Mouse (Mus musculus) midbrain, postnatal 0 days (tissue): ENCODE data around the gene Wfdc15a. TPM values are rescaled to one million over a fixed set of nuclear protein-coding genes. Genes with fewer than 3 reads are reported as not detected.

ENCODE experiments used
- ATAC-seq: fragments of 200-750 bp; cut with Nextera tagmentation; 2 replicates; pipeline ENCODE4 v1.8.0; 2017; ENCODE audit warnings: moderate number of reproducible peaks, mild to moderate bottlenecking, moderate TSS enrichment, moderate library complexity; ENCODE audit not compliant: low FRiP score
- DNase-seq: peaks from one replicate; pipeline ENCODE4 v3.0.0-alpha.2; 2015; ENCODE audit warnings: low spot score
- H3K27ac ChIP-seq: fragments of 300-500 bp; sonication (generic); 2 replicates; pipeline ENCODE4 v1.5.1; 2014; ENCODE audit warnings: low read depth, mild to moderate bottlenecking, low read length, mixed read lengths
- H3K27me3 ChIP-seq: fragments of 300-500 bp; sonication (generic); 2 replicates; pipeline ENCODE4 v1.6.1; 2014; ENCODE audit warnings: low read length, control low read depth, mixed read lengths; ENCODE audit not compliant: insufficient read depth
- H3K36me3 ChIP-seq: fragments of 300-500 bp; sonication (generic); 2 replicates; pipeline ENCODE4 v1.6.1; 2014; ENCODE audit warnings: low read length, control low read depth, mixed read lengths; ENCODE audit not compliant: insufficient read depth
- H3K4me1 ChIP-seq: fragments of 300-500 bp; sonication (generic); 2 replicates; pipeline ENCODE4 v1.6.1; 2014; ENCODE audit warnings: mild to moderate bottlenecking, control low read depth, antibody characterized with exemption, low read length, mixed read lengths; ENCODE audit not compliant: insufficient read depth
- H3K4me2 ChIP-seq: fragments of 300-500 bp; sonication (generic); 2 replicates; pipeline ENCODE4 v1.6.1; 2014; ENCODE audit warnings: low read depth, mild to moderate bottlenecking, low read length, mixed read lengths; ENCODE audit not compliant: poor library complexity, severe bottlenecking
- H3K4me3 ChIP-seq: fragments of 300-500 bp; sonication (generic); 2 replicates; pipeline ENCODE4 v1.5.1; 2014; ENCODE audit warnings: low read depth, mild to moderate bottlenecking, low read length, moderate library complexity
- H3K9ac ChIP-seq: fragments of 300-500 bp; sonication (generic); replicated peaks from 2 replicates; pipeline ENCODE4 v1.6.1; 2014; ENCODE audit warnings: mild to moderate bottlenecking, low read length, moderate library complexity, mixed read lengths; ENCODE audit not compliant: poor library complexity, severe bottlenecking
- H3K9me3 ChIP-seq: fragments of 300-500 bp; sonication (generic); 2 replicates; pipeline ENCODE4 v1.6.1; 2016; ENCODE audit warnings: low read length, control low read depth
- CTCF ChIP-seq: IDR thresholded peaks from 2 replicates; pipeline ENCODE4 v1.5.1; 2016; ENCODE audit warnings: antibody characterized with exemption, mild to moderate bottlenecking
- WGBS: fragments of 180-500 bp; shearing (Covaris S2); extraction: QIAGEN DNeasy Blood & Tissue Kit; methylation state at CpG from one replicate; pipeline ENCODE4 v1.1.7; 2014; 5-methylcytosine and 5-hydroxymethylcytosine counted together
- polyA plus RNA-seq: library from polyadenylated mRNA; unstranded; fragments of >200 nt; fragmentation: Nextera tagmentation; extraction: Ambion mirVana; gene quantifications from 2 replicates; pipeline ENCODE4 v1.2.1, GENCODE M21; 2015
- total RNA-seq: library from RNA; depleted of rRNA; stranded (reverse); fragments of >200 nt; gene quantifications from 2 replicates; pipeline ENCODE4 v1.2.3, GENCODE M21; 2014; rRNA removed

Wfdc15a gene
- total RNA-seq (not detected in 2 replicates), polyA plus RNA-seq (not detected in 2 replicates)

GRCm38 (mm10) chr2:164199626-164200327, at the start of gene Wfdc15a:
TSS of gene Wfdc15a (minus strand) at chr2:164200130.
- Histone ChIP-seq H3K27ac (no peak within 1 kb of the TSS), H3K36me3 (no peaks in the 10 kb centered on the region), H3K9ac (no peak within 1 kb of the TSS), H3K4me3 (no peak within 1 kb of the TSS), H3K4me1 (no peaks in the 10 kb centered on the region), H3K9me3 (no peaks in the 10 kb centered on the region), H3K4me2 (no peak within 1 kb of the TSS), H3K27me3 (no peaks in the 10 kb centered on the region)
- ATAC-seq: no peak
- 76% methylated on average over 20 of the region's 20 CpGs for WGBS
- TF ChIP-seq CTCF: no peak
- no peak for DNase-seq

- no peak within 1 kb of the TSS for H3K9ac ChIP-seq
- H3K36me3 ChIP-seq: no peaks in the 10 kb centered on the region
- H3K27me3 ChIP-seq: no peaks in the 10 kb centered on the region
- no peak within 1 kb of the TSS for H3K4me3 ChIP-seq
- no peak for TF ChIP-seq CTCF
- no peaks in the 10 kb centered on the region for H3K9me3 ChIP-seq
- ATAC-seq (no peak), DNase-seq (no peak)
- H3K4me1 ChIP-seq: no peaks in the 10 kb centered on the region
- H3K4me2 ChIP-seq: no peak within 1 kb of the TSS
- WGBS: 82% methylated on average over 3 of the region's 3 CpGs
- H3K27ac ChIP-seq: no peak within 1 kb of the TSS
Measured at GRCm38 (mm10) chr2:164238366-164238765, 38.4 kb upstream of the Wfdc15a start, which contains the start of gene Svs2. TSS of gene Svs2 (minus strand) at chr2:164238466.

- no peak overlapping the region for H3K27ac ChIP-seq
- no peaks in the 10 kb centered on the region for H3K27me3 ChIP-seq
- no peaks in the 10 kb centered on the region for H3K9me3 ChIP-seq
- no peaks in the 10 kb centered on the region for H3K36me3 ChIP-seq
- H3K4me1 ChIP-seq: no peaks in the 10 kb centered on the region
- H3K4me2 ChIP-seq: no peak overlapping the region
- no peak overlapping the region for H3K9ac ChIP-seq
- no peak for DNase-seq
- 90% methylated on average over 8 of the region's 8 CpGs for WGBS
- no peak for TF ChIP-seq CTCF
- H3K4me3 ChIP-seq: no peak overlapping the region
- no peak for ATAC-seq
Measured at GRCm38 (mm10) chr2:164232671-164233070, 32.7 kb upstream of the Wfdc15a start.

- H3K27me3 ChIP-seq: no peaks in the 10 kb centered on the region
- no peak overlapping the region for H3K4me3 ChIP-seq
- no peak for TF ChIP-seq CTCF
- 86% methylated on average over 8 of the region's 8 CpGs for WGBS
- H3K9me3 ChIP-seq: no peaks in the 10 kb centered on the region
- no peak for DNase-seq
- H3K27ac ChIP-seq: no peak overlapping the region
- no peaks in the 10 kb centered on the region for H3K36me3 ChIP-seq
- H3K4me1 ChIP-seq: no peaks in the 10 kb centered on the region
- H3K4me2 ChIP-seq: no peak overlapping the region
- no peak for ATAC-seq
- no peak overlapping the region for H3K9ac ChIP-seq
Measured at GRCm38 (mm10) chr2:164228361-164229070, 28.6 kb upstream of the Wfdc15a start.

GRCm38 (mm10) chr2:164221522-164221921, 21.6 kb upstream of the Wfdc15a start, which contains the start of gene Wfdc15b:
TSS of gene Wfdc15b (minus strand) at chr2:164221660.
- WGBS: 86% methylated on average over 11 of the region's 11 CpGs
- TF ChIP-seq CTCF: no peak
- Histone ChIP-seq H3K27me3 (no peaks in the 10 kb centered on the region), H3K36me3 (no peaks in the 10 kb centered on the region), H3K4me3 (no peak within 1 kb of the TSS), H3K9ac (no peak within 1 kb of the TSS), H3K4me2 (no peak within 1 kb of the TSS), H3K9me3 (no peaks in the 10 kb centered on the region), H3K4me1 (no peaks in the 10 kb centered on the region), H3K27ac (no peak within 1 kb of the TSS)
- DNase-seq: no peak
- no peak for ATAC-seq

- 85% methylated on average over 9 of the region's 9 CpGs for WGBS
- DNase-seq (no peak), ATAC-seq (no peak)
- H3K9ac ChIP-seq: no peak overlapping the region
- H3K9me3 ChIP-seq: no peaks in the 10 kb centered on the region
- no peaks in the 10 kb centered on the region for H3K27me3 ChIP-seq
- H3K4me1 ChIP-seq: no peaks in the 10 kb centered on the region
- H3K4me3 ChIP-seq: no peak overlapping the region
- H3K27ac ChIP-seq: no peak overlapping the region
- no peak for TF ChIP-seq CTCF
- no peaks in the 10 kb centered on the region for H3K36me3 ChIP-seq
- H3K4me2 ChIP-seq: no peak overlapping the region
Measured at GRCm38 (mm10) chr2:164219295-164219694, 19.4 kb upstream of the Wfdc15a start.
